Mouse (Mus musculus) adrenal gland, postnatal 36 days (tissue): ENCODE data around the gene Msrb1. TPM values are rescaled to one million over a fixed set of nuclear protein-coding genes. Genes with fewer than 3 reads are reported as not detected.
A peak's percentile ranks its signal among the peaks of the same experiment; 100 is the strongest.
"Not testable (repeated sequence)": the region's sequence is repeated elsewhere in the genome, so short reads cannot be mapped to it uniquely, and the experiment has no call there.

Experiments used
- DNase-seq, 2 experiments: peaks; one replicate each; pipeline ENCODE4 v3.0.0; 2021; ENCODE audit warnings: mixed read lengths in 1 of 2
- total RNA-seq, 2 experiments: library from RNA; stranded (reverse); gene quantifications; 2 replicates each; pipeline ENCODE4 v1.2.3; 2021

The Msrb1 gene
- total RNA-seq, 2 experiments from 2014 or later = 84.2 to 86.1 TPM

DNA sequence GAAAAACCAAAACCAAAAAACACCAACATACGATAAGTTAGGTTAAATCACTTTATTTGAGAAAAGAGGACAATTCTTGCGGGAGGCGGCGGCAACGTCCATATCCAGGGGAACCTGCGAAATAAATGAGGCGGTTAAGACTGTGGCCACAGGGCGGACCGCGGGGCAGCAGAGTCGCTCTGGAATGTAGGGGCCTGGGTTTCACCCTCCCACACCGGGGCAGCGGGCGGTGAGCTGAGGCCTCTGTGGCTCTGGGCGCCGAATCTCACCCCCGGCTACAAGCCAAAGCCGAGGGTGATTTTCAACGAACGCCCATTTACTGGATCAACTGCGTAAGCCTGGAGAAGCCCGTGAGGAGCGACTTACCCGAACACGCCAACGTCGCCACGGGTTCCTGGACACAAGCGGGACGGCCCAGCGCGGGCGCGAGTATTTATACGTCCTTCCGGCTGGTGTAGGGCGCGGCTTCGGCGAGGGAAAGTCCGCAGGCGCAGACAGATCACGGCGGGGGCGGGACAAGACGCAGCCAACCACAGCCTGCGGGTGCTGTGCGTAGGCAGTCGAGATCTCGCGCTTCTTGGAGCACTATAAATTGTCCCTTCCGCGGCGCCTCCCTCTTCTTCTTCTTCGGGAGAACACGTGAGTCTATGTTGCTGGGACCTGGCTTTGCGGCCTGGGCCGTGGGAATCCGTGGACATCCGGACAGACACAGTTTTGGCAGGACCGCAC is 16.8 kb upstream of the Msrb1 start:
- DNase-seq = peak; percentile 98

- not testable (repeated sequence) for DNase-seq
Observed at GRCm38 (mm10) chr17:24720616-24721015, 15.8 kb upstream of the Msrb1 start.

- DNase-seq = not testable (repeated sequence)
Observed at GRCm38 (mm10) chr17:24721383-24721955, 15.0 kb upstream of the Msrb1 start.

- no peak for DNase-seq
Observed at GRCm38 (mm10) chr17:24722220-24722924, 14.1 kb upstream of the Msrb1 start.

DNA sequence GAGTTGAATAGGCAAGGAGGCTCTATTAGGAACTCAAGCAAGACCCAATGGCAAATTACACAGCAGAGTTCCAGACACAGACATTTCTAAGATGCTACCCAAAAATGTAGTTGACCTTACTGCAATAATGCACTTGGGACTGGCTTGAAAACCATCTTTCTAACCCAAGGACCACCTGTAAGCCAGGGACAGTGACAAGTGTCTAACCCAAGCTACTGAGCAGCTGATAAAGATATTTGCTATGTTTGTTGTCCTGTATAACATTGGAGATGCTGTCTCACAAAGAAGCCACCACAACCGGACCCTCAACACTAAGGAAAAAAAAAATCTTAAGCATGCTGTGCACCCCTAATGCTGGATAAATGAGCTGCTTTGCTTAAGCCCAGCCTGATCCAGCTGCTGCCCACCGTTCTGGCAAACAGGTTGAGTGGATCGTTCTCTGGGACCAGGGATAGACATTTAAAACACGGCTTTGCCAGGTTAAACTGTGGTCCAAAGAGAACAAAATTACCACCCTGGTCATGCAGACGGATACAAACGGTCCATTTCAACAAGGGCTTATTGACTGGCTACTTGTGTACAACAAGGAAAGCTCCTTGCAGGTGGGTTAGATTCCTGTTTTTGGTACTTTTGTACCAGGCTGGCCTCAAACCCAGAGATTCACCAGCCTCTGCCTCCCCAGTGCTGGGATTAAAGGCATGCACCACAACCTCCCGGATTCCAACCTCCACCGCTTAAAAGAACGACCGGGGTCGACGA is 13.1 kb upstream of the Msrb1 start:
- DNase-seq = no peak

DNA sequence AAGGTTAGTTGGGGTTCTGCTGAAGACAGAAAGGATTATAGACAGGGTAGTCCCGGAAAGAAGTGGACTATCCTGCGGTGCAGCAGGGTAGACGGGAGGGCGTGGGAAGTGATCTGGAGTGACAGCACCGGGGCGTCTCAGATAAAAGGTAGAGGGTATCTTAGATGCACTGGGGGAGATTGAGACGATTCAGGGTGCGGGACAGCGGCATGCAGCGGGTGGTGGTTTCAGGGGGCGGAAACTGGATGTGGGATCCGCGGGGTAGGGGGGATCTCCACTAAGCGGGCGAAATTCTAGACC is 12.6 kb upstream of the Msrb1 start:
- DNase-seq = peak in 1 of 2 experiments; percentile 30

DNA sequence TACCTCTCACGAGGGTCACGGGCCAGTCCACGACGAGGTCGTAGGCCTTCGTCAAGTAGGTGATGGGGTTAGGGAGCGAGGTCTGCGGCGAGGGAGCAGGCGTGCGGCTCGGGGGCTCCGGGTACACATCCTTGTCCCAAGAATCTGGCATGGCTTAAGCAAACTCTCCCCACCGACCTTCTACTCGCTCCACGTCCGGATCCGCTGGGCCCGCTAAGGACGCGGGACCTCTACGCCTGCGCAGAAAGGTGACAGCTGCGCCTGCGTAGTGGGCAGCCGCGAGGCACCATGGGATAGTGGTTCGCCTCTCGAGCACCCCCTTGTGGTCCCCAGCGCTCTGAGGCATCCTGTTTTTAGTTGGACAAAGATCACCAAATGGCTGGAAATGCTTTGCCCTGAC is 12.3 kb upstream of the Msrb1 start, which contains the start of gene Ndufb10:
Ndufb10 (minus strand) TSS at position 295 of the 400 bp plus-strand sequence.
- DNase-seq = peak; percentile 97 to 98

DNA sequence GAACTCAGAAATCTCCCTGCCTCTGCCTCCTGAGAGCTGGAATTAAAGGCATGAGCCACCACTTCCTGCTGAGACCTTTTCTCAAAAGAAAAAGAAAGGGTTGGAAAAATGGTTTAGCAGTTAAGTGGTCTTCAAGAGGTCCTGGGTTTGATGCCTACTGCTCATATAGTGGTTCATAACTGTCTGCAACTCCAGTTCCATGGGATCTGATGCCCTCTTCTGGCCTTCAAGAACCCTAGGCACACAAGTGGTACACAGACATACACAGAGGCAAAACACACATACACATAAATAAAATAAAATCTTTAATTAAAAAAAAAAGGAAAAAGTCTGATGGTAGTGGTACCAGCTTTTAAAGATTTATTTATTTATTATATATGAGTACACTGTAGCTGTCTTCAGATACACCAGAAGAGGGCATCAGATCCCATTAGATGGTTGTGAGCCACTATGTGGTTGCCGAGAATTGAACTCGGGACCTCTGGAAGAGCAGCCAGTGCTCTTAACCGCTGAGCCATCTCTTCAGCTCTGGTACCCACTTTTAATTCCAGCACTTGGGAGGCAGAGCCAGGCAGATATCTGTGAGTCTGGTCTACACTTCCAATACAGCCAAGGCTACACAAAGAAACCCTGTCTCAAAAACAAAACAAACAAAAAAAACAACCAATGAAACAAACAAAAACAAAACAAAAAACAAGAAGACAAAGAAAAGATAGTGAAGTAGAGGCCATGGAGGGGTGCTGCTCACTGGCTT is 10.6 kb upstream of the Msrb1 start:
- no peak for DNase-seq

GRCm38 (mm10) chr17:24727618-24728017 is 8.8 kb upstream of the Msrb1 start, which contains the start of gene Rpl3l:
Gene Rpl3l, plus strand, starts transcription at chr17:24727820.
- no peak for DNase-seq

DNA sequence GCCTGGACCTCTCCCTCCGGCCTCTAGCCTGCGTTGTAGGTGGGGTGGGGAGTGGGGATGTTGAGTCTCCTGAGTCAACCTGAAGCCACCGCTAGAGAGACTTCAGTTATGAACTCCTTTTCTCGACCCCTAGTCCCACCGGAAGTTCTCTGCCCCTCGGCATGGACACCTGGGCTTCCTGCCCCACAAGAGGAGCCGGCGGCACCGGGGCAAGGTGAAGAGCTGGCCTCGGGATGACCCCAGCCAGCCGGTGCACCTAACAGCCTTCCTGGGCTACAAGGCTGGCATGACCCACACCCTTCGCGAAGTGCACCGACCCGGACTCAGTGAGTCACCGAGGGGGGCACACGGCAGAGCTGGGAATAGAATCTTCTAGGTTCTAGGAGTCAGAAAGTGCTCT is 8.3 kb upstream of the Msrb1 start:
- DNase-seq = no peak

GRCm38 (mm10) chr17:24729067-24729466 is 7.4 kb upstream of the Msrb1 start:
- DNase-seq = no peak

- no peak for DNase-seq
Observed at GRCm38 (mm10) chr17:24730787-24731186, 5.7 kb upstream of the Msrb1 start.

DNA sequence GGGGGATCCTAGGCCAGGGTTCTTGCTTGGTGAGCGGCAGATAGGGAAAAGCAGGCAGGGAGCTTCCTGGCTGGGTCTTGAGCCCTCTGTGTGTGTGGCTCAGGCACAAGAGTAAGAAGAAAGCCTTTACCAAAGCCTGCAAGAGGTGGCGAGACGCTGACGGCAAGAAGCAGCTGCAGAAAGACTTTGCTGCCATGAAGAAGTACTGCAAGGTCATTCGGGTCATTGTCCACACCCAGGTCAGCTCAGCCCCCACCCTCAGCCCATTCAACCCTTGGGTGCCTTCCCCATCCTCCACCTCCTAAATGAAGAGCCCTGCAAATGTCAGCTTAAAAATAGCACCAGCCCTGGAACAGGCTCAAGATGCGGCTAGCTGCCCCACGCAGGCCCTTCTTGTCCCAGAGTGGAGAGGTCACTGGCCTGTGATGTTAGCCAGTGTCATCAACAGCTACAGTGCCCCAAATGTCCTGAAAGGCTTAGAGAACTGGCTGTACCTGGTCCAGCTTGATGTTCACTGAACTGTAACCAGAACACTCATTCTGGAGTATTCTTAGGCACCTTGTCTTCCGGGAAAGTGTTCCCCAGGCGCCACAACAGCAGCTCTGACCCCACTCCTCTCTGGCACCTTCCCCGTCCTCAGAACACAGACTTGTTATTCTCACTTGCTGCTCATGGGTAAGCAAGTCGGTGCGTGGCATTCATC is 4.1 kb upstream of the Msrb1 start:
- DNase-seq = no peak

- no peak for DNase-seq
Observed at GRCm38 (mm10) chr17:24733434-24734050, 2.9 kb upstream of the Msrb1 start.

DNA sequence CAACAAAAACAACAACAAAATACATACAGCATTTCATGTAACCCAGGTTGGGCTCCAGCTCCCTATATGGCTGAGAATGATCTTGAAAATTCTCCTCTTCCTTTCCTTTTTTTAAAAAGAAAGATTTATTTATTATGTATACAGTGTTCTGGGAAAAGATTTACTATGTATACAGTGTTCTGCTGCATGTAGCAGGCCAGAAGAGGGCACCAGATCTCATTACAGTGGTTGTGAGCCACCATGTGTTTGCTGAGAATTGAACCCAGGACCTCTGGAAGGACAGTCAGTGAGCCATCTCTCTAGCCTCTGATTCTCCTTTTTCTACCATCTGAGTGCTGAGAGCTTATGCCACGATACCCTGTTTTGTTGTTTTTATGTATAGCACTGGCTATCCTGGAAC is 1.9 kb upstream of the Msrb1 start:
- no peak for DNase-seq

- no peak for DNase-seq
Observed at GRCm38 (mm10) chr17:24735446-24735845, 996 bp upstream of the Msrb1 start.

DNA sequence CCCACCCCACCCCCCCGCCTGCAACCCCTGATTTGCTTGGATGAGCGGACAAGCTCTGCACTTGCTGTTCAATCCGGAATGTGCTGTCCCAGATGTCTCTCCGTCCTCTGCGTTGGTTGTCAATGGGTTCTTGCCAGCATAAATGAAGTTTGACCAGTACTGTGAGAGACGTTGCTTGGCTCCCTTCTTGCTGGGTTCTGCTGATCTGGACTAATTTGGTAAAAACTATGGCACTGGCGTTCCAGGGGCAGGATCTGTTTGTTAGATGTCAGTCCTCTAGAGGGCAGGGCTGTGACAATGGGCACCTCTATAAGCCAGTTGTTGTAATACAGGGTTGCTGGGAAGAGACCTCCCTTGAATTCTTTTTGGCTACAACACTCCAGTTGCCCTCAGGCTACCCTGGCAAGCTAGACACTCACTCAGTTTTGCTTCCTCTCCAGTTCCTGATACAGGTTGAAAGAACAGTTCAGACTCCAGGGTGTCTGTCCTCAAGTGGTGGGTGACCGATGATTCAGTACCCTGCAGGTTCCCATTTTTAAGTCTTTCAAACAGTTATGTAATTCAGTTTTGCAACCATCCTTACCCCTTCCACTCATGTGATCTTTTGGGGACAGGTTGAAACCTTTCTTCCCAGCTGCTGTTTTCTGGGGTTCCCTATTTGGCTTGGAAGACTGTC is 831 bp downstream of the Msrb1 start:
- DNase-seq = no peak

DNA sequence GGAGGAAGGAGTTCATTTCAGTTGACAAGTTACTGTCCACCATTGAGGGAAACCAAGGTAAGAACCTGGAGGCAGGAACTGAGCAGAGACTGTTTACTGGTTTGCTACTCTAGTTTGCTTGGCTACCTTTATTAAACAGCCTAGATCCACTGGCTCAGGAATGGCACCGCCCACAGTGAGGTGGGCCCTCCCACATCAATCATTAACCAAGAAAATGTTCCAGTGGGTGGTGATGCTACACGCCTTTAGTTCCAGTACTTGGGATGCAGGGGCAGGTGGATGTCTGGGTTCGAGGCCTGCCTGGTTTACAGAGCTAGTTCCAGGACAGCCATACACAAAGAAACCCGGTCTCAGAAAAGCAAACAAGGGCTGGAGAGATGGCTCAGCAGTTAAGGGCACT is 1.8 kb downstream of the Msrb1 start:
- no peak for DNase-seq

DNA sequence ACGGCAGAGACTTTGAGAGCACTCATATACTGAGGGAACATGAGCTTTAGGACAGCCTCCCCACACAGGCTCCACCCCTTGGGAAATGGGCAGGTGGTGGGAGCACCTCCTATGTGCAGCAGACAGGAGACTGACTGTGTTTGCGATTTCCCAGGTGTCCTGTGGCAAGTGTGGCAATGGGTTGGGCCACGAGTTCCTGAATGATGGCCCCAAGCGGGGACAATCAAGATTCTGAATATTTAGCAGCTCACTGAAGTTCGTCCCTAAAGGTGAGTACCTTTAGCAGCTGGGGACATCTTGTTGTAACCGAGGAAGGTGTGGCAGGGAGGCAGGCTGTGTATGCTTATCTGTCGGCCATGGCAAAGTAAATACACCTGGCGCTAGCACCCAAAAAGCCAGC is 3.5 kb downstream of the Msrb1 start:
- no peak for DNase-seq

GRCm38 (mm10) chr17:24742307-24742706 is 5.9 kb downstream of the Msrb1 start:
- peak in 1 of 2 experiments; percentile 21 for DNase-seq
